Mouse (Mus musculus) forebrain, embryonic 16.5 days (tissue): Measurements from ENCODE around the gene Cbx2. TPM values are rescaled to one million over a fixed set of nuclear protein-coding genes. Genes with fewer than 3 reads are reported as not detected.

Experiments
- ATAC-seq: fragments of 200-750 bp; cut with Nextera tagmentation; 2 replicates; pipeline ENCODE4 v1.8.0; 2017; ENCODE audit warnings: mild to moderate bottlenecking, moderate library complexity
- H3K27ac ChIP-seq: fragments of 300-500 bp; sonication (generic); 2 replicates; pipeline ENCODE4 v1.5.1; 2014; ENCODE audit warnings: low read length, control low read depth
- H3K27me3 ChIP-seq: fragments of 300-500 bp; sonication (generic); replicated peaks from 2 replicates; pipeline ENCODE4 v1.6.1; 2014; ENCODE audit warnings: low read length; ENCODE audit not compliant: control insufficient read depth, insufficient read depth
- H3K36me3 ChIP-seq: fragments of 300-500 bp; sonication (generic); 2 replicates; pipeline ENCODE4 v1.6.1; 2014; ENCODE audit not compliant: control insufficient read depth, insufficient read depth
- H3K4me1 ChIP-seq: fragments of 300-500 bp; sonication (generic); replicated peaks from 2 replicates; pipeline ENCODE4 v1.6.1; 2014; ENCODE audit warnings: low read length; ENCODE audit not compliant: control insufficient read depth, insufficient read depth
- H3K4me2 ChIP-seq: fragments of 300-500 bp; sonication (generic); 2 replicates; pipeline ENCODE4 v1.6.1; 2014; ENCODE audit warnings: mild to moderate bottlenecking, low read length, control low read depth
- H3K4me3 ChIP-seq: fragments of 300-500 bp; sonication (generic); replicated peaks from 2 replicates; pipeline ENCODE4 v1.5.1; 2014; ENCODE audit warnings: mild to moderate bottlenecking, low read length, control low read depth
- H3K9ac ChIP-seq: fragments of 300-500 bp; sonication (generic); replicated peaks from 2 replicates; pipeline ENCODE4 v1.6.1; 2014; ENCODE audit warnings: low read depth, low read length, control low read depth
- H3K9me3 ChIP-seq: fragments of 300-500 bp; sonication (generic); 2 replicates; pipeline ENCODE4 v1.6.1; 2016; ENCODE audit warnings: low read length; ENCODE audit not compliant: control insufficient read depth
- WGBS: fragments of 180-500 bp; shearing (Covaris S2); extraction: QIAGEN DNeasy Blood & Tissue Kit; methylation state at CpG from one replicate; pipeline ENCODE4 v1.1.7; 2014; 5-methylcytosine and 5-hydroxymethylcytosine counted together
- polyA plus RNA-seq: library from polyadenylated mRNA; unstranded; fragments of >200 nt; fragmentation: Nextera tagmentation; extraction: Ambion mirVana; gene quantifications from 2 replicates; pipeline ENCODE4 v1.2.1, GENCODE M21; 2015

Gene Cbx2
- polyA plus RNA-seq, 1 experiment from 2014 or later, result 24.9 TPM

DNA sequence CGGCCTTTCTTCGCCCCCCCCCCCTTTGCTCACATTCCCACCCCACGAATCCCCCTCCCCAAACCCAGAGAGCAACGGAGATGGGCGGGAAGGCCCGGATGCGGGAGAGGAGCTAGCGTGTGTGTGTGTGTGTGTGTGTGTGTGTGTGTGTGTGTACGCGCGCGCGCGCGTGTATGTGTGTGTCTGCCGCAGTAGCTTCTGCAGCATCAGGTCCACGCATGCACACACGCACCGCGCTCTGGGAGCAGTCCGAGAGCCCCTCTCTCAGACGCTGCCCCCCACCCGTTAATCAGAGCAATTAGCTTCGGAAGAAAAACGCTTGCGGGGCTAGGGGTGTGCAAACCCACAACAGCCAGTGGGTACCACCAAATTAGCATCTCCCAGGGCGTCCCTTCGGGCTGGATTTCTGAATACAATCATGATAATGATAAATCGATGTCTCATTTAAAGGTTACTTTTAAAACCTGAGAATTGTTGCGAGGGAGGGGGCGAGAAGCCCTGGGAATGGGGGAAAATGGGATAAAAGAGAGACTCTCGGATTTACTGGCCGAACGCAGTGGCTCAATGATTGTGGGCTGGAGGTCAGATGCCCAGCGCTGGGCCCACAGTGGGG is 31.1 kb downstream of the Cbx2 start:
- peak; percentile 66 for ATAC-seq
- H3K4me2 ChIP-seq, result peak overlapping the region; percentile 96

GRCm38 (mm10) chr11:119054351-119055345 is 31.9 kb downstream of the Cbx2 start:
- no peaks in the 10 kb centered on the region for H3K36me3 ChIP-seq
- peak overlapping the region; percentile 92 for H3K9ac ChIP-seq
- peak overlapping the region; percentile 44 for H3K4me3 ChIP-seq
- no peak for ATAC-seq
- H3K4me1 ChIP-seq, result peaks cover 52% of the 10 kb centered on the region
- peak overlapping the region; percentile 96 for H3K4me2 ChIP-seq
- H3K9me3 ChIP-seq, result no peaks in the 10 kb centered on the region
- 2% methylated on average over 47 of the region's 47 CpGs for WGBS
- peaks cover 46% of the 10 kb centered on the region for H3K27me3 ChIP-seq
- H3K27ac ChIP-seq, result peak overlapping the region; percentile 89

More for the DNA sequence above, 31.1 kb downstream of the Cbx2 start:
- under 1% methylated on average over 27 of the region's 35 CpGs for WGBS
- Histone ChIP-seq H3K36me3 (no peaks in the 10 kb centered on the region), H3K4me3 (peak overlapping the region; percentile 44), H3K9me3 (no peaks in the 10 kb centered on the region), H3K4me1 (peaks cover 51% of the 10 kb centered on the region), H3K27me3 (peaks cover 49% of the 10 kb centered on the region), H3K9ac (peak overlapping the region; percentile 60), H3K27ac (peak overlapping the region; percentile 89)

DNA sequence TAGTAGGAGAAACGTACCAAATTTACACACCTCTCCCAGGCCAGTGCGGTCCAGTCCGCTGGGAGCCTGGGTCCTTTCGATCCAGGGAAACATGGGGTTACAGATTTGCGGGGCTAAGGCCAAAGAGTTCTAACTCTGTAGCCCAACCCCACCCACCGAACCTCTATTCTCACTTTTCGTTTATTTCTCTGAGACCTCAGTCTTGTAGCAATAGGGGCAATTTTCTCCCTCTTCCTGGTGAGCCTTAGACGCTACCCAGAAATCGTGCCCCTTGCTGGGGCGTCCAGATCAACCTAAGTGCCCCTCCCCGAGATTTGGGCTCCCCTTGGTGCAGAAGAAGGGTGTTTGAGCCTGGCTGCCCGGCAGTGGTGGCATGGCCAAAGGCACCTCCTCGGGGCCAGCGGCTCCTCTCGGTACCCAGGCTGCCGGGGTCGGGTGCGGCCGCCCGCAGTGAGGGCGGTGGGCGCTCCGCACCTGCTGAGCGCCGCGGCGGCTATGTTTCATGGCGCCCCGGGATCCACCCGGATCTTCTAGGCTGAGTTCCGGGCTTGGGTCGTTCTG is 32.9 kb downstream of the Cbx2 start:
- Histone ChIP-seq H3K27me3 (peaks cover 46% of the 10 kb centered on the region), H3K27ac (no peak overlapping the region), H3K9ac (peak overlapping the region; percentile 92; the same call in 1 of the 2 replicates), H3K36me3 (no peaks in the 10 kb centered on the region), H3K9me3 (no peaks in the 10 kb centered on the region), H3K4me1 (peaks cover 52% of the 10 kb centered on the region), H3K4me3 (peak overlapping the region; percentile 53), H3K4me2 (peak overlapping the region; percentile 96)
- no peak for ATAC-seq
- 1% methylated on average over 32 of the region's 32 CpGs for WGBS

DNA sequence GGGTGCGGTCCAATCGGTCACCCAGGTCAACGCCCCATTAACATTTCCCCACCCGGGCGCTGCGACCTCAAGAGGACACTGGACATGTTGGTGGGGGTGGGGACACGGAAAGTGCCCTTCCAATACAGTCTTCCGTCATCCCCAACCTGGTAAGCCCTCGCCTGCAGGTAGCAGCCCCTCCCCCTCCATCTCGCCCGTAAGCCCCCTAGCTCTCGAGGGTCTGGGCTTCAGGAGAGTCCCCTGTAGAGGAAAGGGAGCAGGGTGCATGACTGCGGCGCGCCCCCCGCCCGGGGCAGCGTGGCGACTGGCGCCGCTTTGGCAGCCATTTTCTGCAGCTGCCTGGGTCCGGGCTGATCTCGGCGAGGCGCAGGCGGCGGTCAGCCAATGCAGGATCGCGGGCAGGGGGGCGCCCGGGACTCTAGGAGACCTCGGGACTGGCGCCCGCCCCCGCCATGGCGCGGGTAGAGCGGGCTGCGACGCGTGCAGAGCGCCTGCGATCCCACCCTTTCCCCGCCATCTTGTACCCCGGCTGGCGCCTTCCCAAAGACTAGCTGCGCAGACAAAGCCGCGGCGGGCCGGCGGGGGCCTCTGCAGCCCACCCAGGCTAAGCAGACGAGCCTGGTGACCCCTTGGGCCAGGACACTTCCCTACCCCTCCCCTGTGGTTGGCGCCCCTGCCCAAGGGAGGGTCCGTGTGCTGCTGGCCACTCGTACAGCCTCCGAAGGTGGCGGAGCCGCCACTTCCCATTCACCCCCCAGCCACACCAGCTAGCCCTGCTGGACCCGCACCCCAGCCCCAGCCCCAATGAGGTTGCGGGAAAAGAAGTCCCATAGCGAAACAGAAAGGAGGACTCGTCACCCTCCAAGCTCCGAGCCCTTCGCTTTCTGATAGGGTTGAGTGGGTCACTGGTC is 33.8 kb downstream of the Cbx2 start:
- Histone ChIP-seq H3K27me3 (peaks cover 40% of the 10 kb centered on the region), H3K9me3 (no peaks in the 10 kb centered on the region), H3K36me3 (no peaks in the 10 kb centered on the region), H3K4me1 (peaks cover 52% of the 10 kb centered on the region), H3K27ac (peak overlapping the region; percentile 79), H3K9ac (peak overlapping the region; percentile 92), H3K4me2 (peak overlapping the region; percentile 96), H3K4me3 (peak overlapping the region; percentile 53)
- 0 out of 2 replicates have a peak, but pooled peaks have one; percentile 1 for ATAC-seq
- 1% methylated on average over 65 of the region's 65 CpGs for WGBS

DNA sequence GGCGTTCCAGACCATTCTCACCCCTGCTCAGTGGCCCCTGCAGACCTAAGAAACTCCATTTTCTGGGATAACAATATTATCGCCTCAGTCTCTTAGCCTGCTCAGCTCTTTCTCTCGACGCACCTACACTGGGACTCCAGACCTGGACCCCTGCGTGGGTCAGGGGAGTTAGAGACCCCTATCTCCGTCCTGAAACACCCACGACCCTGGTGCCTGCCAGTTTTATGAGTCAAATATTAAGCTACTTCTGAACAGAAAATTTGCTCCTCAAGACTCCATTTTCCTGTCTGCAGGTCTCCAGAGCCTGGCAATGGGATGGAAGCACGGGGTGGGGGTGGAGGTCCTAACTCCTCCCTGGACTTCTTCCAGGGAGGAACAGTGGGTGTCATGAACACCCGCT is 34.5 kb downstream of the Cbx2 start:
- Histone ChIP-seq H3K9me3 (no peaks in the 10 kb centered on the region), H3K4me3 (peak overlapping the region; percentile 53), H3K27me3 (peaks cover 36% of the 10 kb centered on the region), H3K27ac (no peak overlapping the region), H3K36me3 (no peaks in the 10 kb centered on the region), H3K4me1 (peaks cover 49% of the 10 kb centered on the region), H3K4me2 (peak overlapping the region; percentile 96), H3K9ac (peak overlapping the region; percentile 92)
- ATAC-seq, result no peak
- WGBS, result 5% methylated on average over 9 of the region's 9 CpGs

- no peak overlapping the region for H3K27ac ChIP-seq
- H3K9me3 ChIP-seq, result no peaks in the 10 kb centered on the region
- peak overlapping the region; percentile 1; the same call in 1 of the 2 replicates for H3K4me3 ChIP-seq
- peaks cover 42% of the 10 kb centered on the region for H3K4me1 ChIP-seq
- no peak for ATAC-seq
- 3% methylated on average over 58 of the region's 58 CpGs for WGBS
- H3K27me3 ChIP-seq, result peaks cover 34% of the 10 kb centered on the region
- peak overlapping the region; percentile 6; the same call in 1 of the 2 replicates for H3K9ac ChIP-seq
- peak overlapping the region; percentile 21 for H3K4me2 ChIP-seq
- H3K36me3 ChIP-seq, result no peaks in the 10 kb centered on the region
These were observed 35.6 kb downstream of the Cbx2 start for GRCm38 (mm10) chr11:119058041-119058995.

- H3K4me2 ChIP-seq, result no peak overlapping the region
- no peak overlapping the region for H3K4me3 ChIP-seq
- 13% methylated on average over 3 of the region's 3 CpGs for WGBS
- H3K27ac ChIP-seq, result no peak overlapping the region
- H3K9me3 ChIP-seq, result no peaks in the 10 kb centered on the region
- H3K4me1 ChIP-seq, result peaks cover 37% of the 10 kb centered on the region
- no peaks in the 10 kb centered on the region for H3K36me3 ChIP-seq
- no peak for ATAC-seq
- H3K27me3 ChIP-seq, result peaks cover 34% of the 10 kb centered on the region
- no peak overlapping the region for H3K9ac ChIP-seq
These were observed 36.5 kb downstream of the Cbx2 start for GRCm38 (mm10) chr11:119059256-119059655.

GRCm38 (mm10) chr11:119066841-119067240 is 44.1 kb downstream of the Cbx2 start:
- no peaks in the 10 kb centered on the region for H3K36me3 ChIP-seq
- no peak overlapping the region for H3K4me3 ChIP-seq
- H3K27me3 ChIP-seq, result no peaks in the 10 kb centered on the region; the same call in 1 of the 2 replicates
- no peak overlapping the region for H3K9ac ChIP-seq
- 75% methylated on average over 8 of the region's 8 CpGs for WGBS
- H3K4me2 ChIP-seq, result no peak overlapping the region
- no peaks in the 10 kb centered on the region for H3K9me3 ChIP-seq
- no peaks in the 10 kb centered on the region for H3K4me1 ChIP-seq
- no peak overlapping the region for H3K27ac ChIP-seq
- no peak for ATAC-seq
